Mouse (Mus musculus): Measurements from ENCODE around the gene Atxn7l1.
"Not testable (repeated sequence)": the region's sequence is repeated elsewhere in the genome, so short reads cannot be mapped to it uniquely, and the experiment has no call there.

The Atxn7l1 gene

GRCm38 (mm10) chr12:33153850-33154249, 6.4 kb downstream of the Atxn7l1 start:
- DNase-seq, result no peak

- DNase-seq, result no peak
These were observed 7.2 kb downstream of the Atxn7l1 start for GRCm38 (mm10) chr12:33154732-33155131.

DNA sequence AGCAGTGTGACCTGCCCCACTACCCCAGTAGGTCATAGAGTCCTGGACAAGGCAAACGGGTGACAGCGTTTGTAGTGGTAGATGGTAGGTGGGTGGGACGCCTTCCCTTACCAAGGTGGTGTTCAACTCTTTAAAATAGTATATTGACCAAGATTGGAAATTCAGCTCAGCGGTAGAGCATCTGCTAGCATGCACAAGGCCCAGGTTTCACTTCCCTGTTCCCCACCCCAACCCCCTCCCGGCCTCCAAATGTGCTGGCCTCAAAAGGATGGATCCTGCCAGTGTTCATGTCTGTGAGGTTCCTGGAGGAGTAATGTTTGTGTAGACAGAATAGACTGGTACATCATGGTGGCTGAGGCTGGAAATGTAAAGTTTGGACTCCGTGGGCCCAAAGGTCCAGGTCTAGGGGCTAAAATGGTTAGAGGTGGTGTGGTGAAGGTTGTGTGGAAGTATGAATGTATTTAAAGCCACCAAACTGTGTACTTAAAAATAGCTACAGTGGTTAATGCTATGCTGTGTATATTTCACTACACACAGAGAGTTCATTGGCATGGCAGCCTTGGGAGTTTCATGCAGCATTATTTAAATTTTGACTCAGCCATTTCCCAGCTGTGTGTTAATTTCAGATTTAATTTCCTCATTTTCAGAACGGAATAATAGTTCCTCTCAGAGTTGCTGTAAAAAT, 9.0 kb downstream of the Atxn7l1 start:
- no peak for DNase-seq

- no peak for DNase-seq
These were observed 10.8 kb downstream of the Atxn7l1 start for GRCm38 (mm10) chr12:33158256-33158655.

- DNase-seq, result no peak
These were observed 12.9 kb downstream of the Atxn7l1 start for GRCm38 (mm10) chr12:33160406-33160805.

- peak; percentile 35 to 53 for DNase-seq
These were observed 15.0 kb downstream of the Atxn7l1 start for GRCm38 (mm10) chr12:33162541-33162940.

GRCm38 (mm10) chr12:33164019-33164418, 16.5 kb downstream of the Atxn7l1 start:
- not testable (repeated sequence) for DNase-seq

GRCm38 (mm10) chr12:33166712-33167111, 19.2 kb downstream of the Atxn7l1 start:
- DNase-seq, result no peak

DNA sequence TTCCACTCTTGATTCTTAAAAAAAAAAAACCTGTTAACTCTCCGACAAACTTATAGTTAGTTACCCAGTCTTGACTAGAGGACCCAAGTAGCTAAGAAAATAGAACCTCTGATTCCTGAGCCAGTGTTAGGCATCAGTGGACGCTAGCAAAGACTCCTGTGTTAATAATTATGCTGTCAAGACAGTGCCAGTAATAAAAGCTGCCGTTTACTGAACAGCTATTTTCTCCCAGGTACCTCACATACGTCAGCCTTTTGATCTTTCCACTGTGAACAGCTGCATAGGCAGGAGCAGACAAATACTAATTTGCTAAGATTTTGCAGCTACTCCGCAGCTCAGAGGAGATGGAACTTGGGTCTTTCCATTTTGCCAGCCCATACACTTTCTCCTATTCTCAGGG, 20.1 kb downstream of the Atxn7l1 start:
- no peak for DNase-seq

DNA sequence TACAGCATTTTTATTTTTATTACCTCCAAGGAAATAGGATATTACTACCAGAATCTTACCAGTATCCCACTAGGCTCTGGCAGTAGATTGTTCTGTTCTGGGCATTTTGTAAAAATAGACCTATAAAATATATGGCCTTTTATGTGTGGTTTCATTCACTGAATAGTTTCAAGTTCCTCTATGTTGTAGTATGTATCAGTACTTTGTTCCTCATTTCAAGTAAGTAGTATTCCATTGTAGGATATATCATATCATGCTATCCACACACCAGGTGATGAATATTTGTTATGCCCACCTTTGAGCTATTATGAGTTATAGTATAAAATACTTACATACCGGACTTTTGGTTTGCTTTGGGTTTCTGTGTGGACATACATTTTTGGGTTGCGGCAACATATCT, 21.0 kb downstream of the Atxn7l1 start:
- DNase-seq, result no peak

DNA sequence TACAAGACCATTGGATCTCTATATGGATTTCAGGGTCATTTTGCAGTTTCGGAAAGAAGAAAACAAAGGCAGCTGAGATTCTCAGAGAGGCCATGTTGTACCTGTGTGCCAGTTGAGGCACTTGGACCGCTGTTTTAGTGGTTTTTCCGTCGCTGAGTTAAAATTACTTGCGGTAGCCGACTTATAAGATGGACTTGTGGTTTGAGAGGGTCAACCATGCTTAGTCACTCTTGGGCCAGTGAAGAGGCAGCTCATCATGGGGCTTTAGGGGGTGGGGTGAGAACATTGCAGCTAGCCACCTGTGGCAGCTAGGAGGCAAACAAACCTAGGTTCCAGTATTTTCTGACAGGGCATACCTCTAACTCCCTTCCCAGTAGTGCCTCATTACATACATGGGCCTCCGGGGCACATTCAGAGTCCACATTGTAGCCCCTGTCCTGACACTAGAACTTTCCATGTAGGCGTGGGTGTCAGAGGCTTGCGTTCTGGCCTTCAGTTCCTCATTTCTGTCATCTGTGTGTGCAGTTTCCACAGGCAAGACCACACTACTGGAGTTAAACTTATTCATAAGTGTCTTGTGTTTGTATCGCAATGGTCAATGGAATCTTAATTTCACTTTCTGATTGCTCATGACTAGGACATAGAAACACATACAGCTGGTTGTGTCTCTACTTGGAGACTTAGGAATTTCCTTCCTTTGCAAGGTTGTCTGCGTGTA, 22.4 kb downstream of the Atxn7l1 start:
- DNase-seq, result no peak

- DNase-seq, result no peak
These were observed 23.3 kb downstream of the Atxn7l1 start for GRCm38 (mm10) chr12:33170822-33171221.

GRCm38 (mm10) chr12:33172926-33173325, 25.4 kb downstream of the Atxn7l1 start:
- no peak for DNase-seq

DNA sequence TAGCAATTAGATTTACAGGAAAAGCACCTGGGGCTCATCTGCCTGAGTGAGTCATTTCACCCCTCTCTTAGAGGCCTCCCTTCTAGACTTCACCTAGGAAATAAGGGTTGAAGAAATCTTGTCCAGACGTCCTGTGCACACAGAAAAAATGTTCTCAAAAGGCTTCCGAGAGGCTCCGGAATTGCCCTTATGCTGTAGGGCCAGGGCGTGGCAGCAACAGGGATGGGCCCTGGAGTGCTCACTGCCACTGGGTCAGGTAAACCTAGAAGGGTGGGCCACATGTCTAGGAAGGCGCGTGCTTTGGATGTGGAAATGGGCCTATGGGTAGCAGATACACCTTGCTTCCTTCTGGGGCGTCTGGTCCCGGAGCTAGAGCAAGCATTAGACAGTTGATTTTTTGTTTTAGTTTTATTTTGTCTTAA, 26.2 kb downstream of the Atxn7l1 start:
- peak; percentile 48 to 74 for DNase-seq

DNA sequence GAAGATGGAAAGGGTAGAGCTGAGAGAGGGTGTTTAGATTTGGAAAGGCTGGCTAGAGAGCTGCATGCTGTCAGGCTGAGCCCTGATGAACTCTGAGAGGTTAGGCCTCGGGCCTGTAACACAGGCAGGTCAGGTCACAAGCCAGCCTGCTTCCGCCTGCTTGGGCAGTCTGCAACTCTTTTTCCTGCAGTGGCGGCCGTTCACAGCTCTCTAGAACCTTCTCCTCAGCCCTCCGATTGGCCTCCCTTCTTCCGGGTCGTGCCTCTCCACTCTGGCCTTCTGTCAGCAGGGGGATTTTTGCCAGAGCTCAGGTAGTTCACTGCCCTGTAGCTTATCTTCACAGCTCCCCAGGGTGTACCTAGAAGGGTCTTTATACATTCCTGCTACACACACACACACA, 26.7 kb downstream of the Atxn7l1 start:
- DNase-seq, result no peak

DNA sequence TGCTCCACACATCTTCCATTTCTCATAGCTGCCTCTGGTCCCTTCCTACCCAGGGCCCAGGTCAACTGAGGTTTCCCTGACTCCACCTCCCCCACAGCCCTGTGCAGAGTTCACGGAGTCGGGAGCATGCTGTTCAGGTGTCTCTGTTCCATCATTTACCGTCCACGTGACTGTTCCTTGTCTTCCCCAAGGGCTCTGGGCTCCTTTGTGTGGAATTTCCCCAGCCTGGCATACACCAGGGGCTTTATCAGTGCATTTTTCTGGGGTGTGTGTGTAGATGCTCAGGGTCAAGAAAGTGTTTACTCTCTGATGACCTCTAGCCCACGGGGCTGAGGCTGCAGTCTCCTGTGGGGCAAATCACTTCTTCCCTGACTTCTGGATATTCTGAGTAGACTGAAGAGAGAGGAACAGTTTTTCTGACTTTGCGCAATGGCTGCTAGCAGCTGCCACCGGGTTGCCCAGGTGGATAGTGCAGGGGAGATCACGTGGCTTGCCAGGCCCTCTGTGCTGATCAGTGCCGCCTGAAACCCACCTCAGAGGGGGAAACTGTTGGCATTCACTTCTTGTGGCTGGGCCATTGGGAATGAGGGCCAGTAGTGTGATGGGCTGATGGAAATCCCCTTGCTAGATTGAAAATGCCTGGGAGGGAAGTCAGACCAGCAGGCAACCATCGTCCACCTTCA, 27.3 kb downstream of the Atxn7l1 start:
- no peak for DNase-seq

GRCm38 (mm10) chr12:33175621-33176554, 28.4 kb downstream of the Atxn7l1 start:
- DNase-seq, result peak; percentile 76 to 84

- peak in 1 of 2 experiments; percentile 53 for DNase-seq
These were observed 29.0 kb downstream of the Atxn7l1 start for GRCm38 (mm10) chr12:33176555-33176900.

DNA sequence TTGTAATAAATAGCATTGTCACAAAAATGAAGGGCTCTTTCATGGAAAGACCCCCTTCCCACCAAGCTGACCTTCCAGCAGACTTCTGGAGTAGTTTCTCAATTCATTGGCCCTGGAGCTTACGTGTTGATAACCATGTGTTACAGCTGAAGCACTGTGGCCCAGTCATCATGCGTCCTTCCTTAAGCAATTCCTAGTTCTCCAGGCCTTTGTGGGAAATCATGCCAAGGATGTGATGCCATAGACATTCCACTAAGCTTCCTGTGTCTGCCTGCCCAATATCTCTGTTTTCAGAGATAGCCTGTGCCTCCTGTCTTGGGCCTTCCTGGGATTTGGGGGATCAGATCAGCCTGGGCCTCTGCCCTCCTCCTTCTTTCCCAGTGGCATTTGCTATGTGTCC, 32.9 kb downstream of the Atxn7l1 start:
- no peak for DNase-seq

GRCm38 (mm10) chr12:33181875-33182274, 34.4 kb downstream of the Atxn7l1 start:
- no peak for DNase-seq

DNA sequence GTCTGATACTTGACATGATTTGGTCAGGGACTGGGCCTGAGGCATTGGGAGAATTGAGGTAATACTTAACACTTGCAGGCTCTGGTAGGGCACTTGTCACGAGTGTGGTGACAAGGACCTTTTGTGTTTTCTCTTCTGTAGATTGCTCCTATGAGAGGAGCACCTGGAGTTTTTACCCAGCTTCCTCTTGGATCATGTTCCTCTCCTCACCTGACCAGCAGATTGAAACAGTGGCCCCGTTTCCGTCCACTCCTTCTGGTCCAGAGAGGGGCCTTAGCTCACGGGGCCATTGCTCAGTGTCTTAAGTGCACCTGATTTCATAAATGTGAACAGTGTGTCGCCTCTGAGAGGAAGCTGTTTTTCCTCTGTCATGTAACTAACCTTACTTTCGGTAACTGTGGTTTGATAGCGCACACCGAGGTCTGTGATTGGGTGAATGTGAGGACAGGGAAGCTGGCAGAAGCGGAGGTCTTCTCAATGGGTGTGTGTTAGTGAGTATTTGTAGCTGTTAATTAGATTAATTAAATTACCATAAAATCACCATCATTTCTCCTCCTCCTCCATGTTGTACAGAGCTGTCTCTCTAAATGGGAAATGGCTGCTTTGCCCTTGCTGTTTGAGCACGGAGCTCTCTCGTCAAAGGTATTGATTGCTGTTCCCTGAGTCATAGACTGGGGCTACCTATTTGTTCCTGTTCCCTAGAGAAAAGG, 35.1 kb downstream of the Atxn7l1 start:
- no peak for DNase-seq

- no peak for DNase-seq
These were observed 35.7 kb downstream of the Atxn7l1 start for GRCm38 (mm10) chr12:33183138-33183627.

All from lung, postnatal 4 days (tissue).